Mouse (Mus musculus): ENCODE measurements at regions not wholly inside any gene's neighbourhood (a gene's known extent, or its start where the extent isn't known, plus 50 kb on each side); places are given as distances from the start of the nearest gene placed in this dataset.

DNA sequence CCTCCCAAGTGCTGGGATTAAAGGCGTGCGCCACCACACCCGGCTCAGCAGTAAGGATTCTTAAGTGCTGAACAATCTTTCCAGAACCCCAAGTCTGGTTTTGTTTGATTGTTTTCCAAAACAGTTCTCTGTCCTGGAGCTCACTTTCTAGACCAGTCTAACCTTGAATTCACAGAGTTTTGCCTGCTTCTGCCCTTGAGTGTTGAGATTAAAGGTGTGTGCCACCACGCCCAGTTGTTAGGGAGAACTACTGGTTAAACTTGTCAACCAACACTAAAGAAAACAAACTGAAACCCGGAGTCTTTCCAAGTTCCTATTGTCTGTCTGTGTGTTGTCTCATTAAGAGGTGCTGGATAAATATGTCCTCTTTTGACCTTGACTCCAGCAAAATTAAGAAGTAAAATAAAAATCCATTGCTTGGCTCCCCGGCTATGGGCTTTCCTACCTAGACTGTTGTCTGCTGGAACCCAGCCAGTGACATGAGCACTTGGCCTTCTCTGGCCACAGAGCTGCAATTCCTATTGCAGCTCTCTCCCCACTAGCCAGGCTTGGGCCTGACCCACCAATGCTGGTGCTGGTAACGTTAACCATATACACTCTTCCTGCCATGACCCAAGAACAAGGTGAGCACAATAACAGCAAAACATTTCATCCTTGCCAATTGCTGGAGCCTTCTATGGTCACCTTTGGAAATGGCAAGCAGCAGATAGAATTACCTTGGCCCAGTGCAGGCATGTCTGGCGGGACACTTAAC, 51.1 kb upstream of the Klf9 start:
- peak; percentile 51 to 57 for DNase-seq

Data from kidney, postnatal 25 days (tissue).